Mouse (Mus musculus) midbrain, embryonic 10.5 days (tissue): ENCODE data around the gene Coq4. TPM values are rescaled to one million over a fixed set of nuclear protein-coding genes. Genes with fewer than 3 reads are reported as not detected.
"Not testable (repeated sequence)": the region's sequence is repeated elsewhere in the genome, so short reads cannot be mapped to it uniquely, and the experiment has no call there.

ENCODE experiments used
- DNase-seq: peaks from one replicate; pipeline ENCODE4 v3.0.0-alpha.2; 2017; ENCODE audit warnings: low spot score
- H3K27ac ChIP-seq: fragments of 300-500 bp; sonication (generic); replicated peaks from 2 replicates; pipeline ENCODE4 v1.5.1; 2016; ENCODE audit warnings: mild to moderate bottlenecking
- H3K27me3 ChIP-seq: fragments of 300-500 bp; sonication (generic); 2 replicates; pipeline ENCODE4 v1.6.1; 2016; ENCODE audit warnings: low read depth, mild to moderate bottlenecking; ENCODE audit not compliant: poor library complexity, severe bottlenecking
- H3K36me3 ChIP-seq: fragments of 300-500 bp; sonication (generic); 2 replicates; pipeline ENCODE4 v1.6.1; 2016; ENCODE audit warnings: mild to moderate bottlenecking, moderate library complexity
- H3K4me1 ChIP-seq: fragments of 300-500 bp; sonication (generic); 2 replicates; pipeline ENCODE4 v1.6.1; 2016
- H3K4me3 ChIP-seq: fragments of 300-500 bp; sonication (generic); 2 replicates; pipeline ENCODE4 v1.5.1; 2016; ENCODE audit warnings: mild to moderate bottlenecking, moderate library complexity
- H3K9me3 ChIP-seq: fragments of 300-500 bp; sonication (generic); replicated peaks from 2 replicates; pipeline ENCODE4 v1.6.1; 2016; ENCODE audit warnings: mild to moderate bottlenecking
- WGBS: fragments of 180-500 bp; shearing (Covaris S2); methylation state at CpG from one replicate; pipeline ENCODE4 v1.1.7; 2016; 5-methylcytosine and 5-hydroxymethylcytosine counted together
- polyA plus RNA-seq: library from polyadenylated mRNA; unstranded; fragments of >200 nt; fragmentation: Nextera tagmentation; extraction: Ambion mirVana; gene quantifications from 2 replicates; pipeline ENCODE4 v1.2.1, GENCODE M21; 2016

Coq4 gene
- polyA plus RNA-seq, 1 experiment from 2014 or later = 48.6 TPM

DNA sequence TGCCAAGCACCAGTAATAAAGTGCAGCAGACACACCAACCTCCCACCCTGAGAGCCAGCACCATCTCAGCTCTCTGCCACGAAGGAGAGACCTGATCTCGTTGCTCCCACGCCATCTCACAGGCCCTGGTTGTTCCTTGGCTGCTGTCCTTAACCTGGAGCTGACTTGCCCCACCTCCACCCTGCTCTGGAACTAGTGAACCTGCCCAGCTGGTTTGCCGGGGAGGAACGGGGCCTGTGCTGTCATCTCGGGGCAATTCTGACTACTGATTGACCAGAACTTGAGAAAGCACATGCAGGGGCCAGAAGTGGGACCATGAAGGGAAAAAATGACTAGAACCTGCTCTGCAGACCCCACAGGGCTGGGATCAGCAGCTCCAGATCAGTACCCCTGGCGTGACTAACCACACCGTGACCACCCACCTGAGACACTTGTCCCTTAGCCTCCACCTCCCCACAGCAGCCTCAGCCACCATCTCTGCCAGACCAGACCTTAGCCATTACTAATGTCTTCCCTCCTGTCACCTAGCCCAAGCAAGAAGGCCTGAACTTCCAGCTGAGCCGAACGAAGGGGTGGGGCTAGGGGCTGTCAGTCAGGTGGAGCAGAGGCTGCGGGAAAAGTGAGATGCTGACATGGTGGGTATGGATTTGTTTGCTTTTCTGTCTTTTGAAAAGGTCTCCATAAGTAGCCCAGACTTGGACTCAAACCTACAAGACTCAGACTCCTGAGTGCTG lies 19.1 kb upstream of the Coq4 start:
- no peaks in the 10 kb centered on the region for H3K9me3 ChIP-seq
- H3K4me1 ChIP-seq = no peaks in the 10 kb centered on the region
- no peak overlapping the region for H3K27ac ChIP-seq
- peaks cover 8% of the 10 kb centered on the region for H3K36me3 ChIP-seq
- no peak overlapping the region for H3K4me3 ChIP-seq
- WGBS = 75% methylated on average over 11 of the region's 11 CpGs
- no peak for DNase-seq
- no peaks in the 10 kb centered on the region for H3K27me3 ChIP-seq

DNA sequence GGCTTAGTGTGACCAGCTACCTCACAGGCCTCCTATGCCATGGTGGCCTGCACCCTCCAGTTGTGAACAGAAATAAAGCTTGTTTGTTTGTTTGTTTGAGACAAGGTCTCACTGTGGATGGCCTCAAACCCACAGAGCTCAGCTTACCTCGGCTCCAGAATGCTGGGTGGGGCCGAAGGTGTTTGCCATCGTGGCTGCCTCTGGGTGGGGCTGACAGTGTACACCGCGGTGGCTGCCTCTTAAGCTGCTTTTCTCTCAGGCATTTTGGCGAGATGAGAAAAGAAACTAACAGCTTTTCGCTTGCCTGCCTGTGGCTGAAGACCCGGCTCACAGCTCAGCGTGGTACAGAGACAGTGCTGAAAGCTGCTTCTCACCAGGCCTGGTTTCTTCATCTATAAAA lies 18.4 kb upstream of the Coq4 start:
- peaks cover 16% of the 10 kb centered on the region for H3K36me3 ChIP-seq
- H3K9me3 ChIP-seq = no peaks in the 10 kb centered on the region
- 69% methylated on average over 9 of the region's 9 CpGs for WGBS
- no peaks in the 10 kb centered on the region for H3K27me3 ChIP-seq
- H3K4me1 ChIP-seq = no peaks in the 10 kb centered on the region
- no peak overlapping the region for H3K27ac ChIP-seq
- DNase-seq = no peak
- H3K4me3 ChIP-seq = no peak overlapping the region

- Histone ChIP-seq H3K9me3 (no peaks in the 10 kb centered on the region), H3K27me3 (no peaks in the 10 kb centered on the region), H3K4me1 (no peaks in the 10 kb centered on the region), H3K4me3 (no peak overlapping the region), H3K27ac (no peak overlapping the region), H3K36me3 (peaks cover 24% of the 10 kb centered on the region)
- no peak for DNase-seq
These were observed 17.1 kb upstream of the Coq4 start for GRCm38 (mm10) chr2:29770162-29770561.

DNA sequence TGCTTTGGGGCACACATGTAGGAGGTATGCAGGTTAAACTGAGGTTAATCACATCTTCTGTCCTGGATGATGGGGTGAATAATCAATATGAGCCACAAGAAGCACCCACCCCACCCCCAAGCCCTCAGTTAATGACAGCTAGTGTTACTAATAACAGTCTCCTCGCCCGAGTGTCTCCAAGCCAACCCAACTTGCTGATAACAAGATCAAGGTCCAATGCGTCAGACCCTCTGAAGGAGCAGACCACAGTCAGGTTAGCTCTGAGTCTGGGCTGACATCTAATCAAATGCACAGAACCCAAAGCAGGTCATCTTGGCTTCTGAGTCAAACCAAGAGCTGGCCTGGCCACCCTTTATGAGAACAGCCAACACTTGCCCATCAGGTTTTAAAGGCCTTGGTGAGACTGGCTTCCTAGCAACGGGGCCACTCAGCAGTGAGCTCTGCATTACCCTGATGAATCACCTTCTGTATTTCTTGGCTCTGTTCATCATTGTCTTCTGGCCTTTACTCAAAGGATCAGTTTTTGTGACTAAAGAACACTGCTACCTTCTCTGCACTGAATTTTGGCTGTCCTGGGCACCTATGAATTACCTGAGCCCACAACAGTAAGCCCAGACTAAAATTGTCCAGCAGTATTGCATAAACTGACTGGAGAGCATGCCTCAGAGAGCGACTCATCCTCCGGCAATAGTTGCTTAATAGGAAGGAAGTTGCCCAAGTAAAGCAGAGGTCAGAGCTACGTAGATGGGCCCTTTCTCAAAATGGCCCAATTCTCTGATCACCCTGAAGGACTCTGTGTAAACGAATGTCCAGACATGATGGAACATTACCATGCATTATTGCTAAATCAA lies 15.5 kb upstream of the Coq4 start:
- Histone ChIP-seq H3K9me3 (no peaks in the 10 kb centered on the region), H3K4me1 (no peaks in the 10 kb centered on the region), H3K27me3 (no peaks in the 10 kb centered on the region), H3K4me3 (no peak overlapping the region), H3K27ac (no peak overlapping the region), H3K36me3 (peaks cover 39% of the 10 kb centered on the region)
- 90% methylated on average over 8 of the region's 8 CpGs for WGBS
- DNase-seq = no peak

DNA sequence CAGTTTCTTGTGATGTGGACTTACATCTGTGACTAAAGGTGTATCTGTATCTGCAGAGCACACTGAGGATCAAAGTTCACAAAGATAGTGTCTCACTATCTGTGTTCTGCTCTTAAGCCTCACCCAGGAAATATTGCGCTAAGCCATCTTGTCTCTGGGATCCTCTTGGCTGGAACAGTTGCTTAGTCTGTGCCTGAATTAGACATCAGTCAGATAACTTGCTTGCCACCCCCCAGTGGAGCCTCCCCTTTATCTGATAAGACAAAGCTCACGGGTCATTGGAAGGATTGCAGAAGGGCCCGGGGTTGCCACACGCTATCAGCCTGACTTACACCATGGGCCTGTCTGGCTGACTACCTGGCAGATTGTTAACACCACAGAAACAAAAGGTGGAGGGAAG lies 14.0 kb upstream of the Coq4 start:
- no peak for DNase-seq
- H3K4me1 ChIP-seq = no peaks in the 10 kb centered on the region
- WGBS = 97% methylated on average over 4 of the region's 4 CpGs
- H3K27me3 ChIP-seq = no peaks in the 10 kb centered on the region
- peaks cover 54% of the 10 kb centered on the region for H3K36me3 ChIP-seq
- no peak overlapping the region for H3K4me3 ChIP-seq
- no peaks in the 10 kb centered on the region for H3K9me3 ChIP-seq
- H3K27ac ChIP-seq = no peak overlapping the region

- H3K4me3 ChIP-seq, H3K4me1 ChIP-seq, DNase-seq, H3K27ac ChIP-seq, H3K27me3 ChIP-seq: not testable (repeated sequence)
- WGBS = 90% methylated on average over 2 of the region's 2 CpGs
- peaks cover 11% of the 10 kb centered on the region for H3K9me3 ChIP-seq
- H3K36me3 ChIP-seq = peaks cover 99% of the 10 kb centered on the region
These were observed 6.0 kb upstream of the Coq4 start for GRCm38 (mm10) chr2:29781256-29781655.

DNA sequence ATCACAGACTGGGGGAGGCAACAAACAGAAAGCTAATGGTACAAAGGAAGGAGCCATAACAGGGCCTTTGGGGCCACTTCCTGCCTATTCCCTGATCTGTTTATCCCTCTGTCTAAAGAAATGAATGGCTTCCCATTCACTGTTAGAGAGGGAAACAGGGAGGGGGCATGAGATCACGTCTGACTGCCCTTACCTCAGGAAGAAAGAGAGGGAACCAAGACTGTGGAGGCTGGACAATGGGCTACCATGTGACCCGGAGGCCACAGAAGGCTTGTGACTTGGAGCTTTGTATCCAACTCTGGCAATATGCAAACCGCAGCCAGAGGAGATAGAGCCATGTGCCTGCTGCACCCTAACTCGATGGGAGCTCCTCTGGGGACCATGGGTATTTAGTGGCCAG lies 3.0 kb upstream of the Coq4 start:
- no peak for DNase-seq

GRCm38 (mm10) chr2:29787937-29788681 lies 816 bp downstream of the Coq4 start, which contains the start of gene Trub2:
TSS of gene Trub2 (minus strand) at chr2:29788502.
- Histone ChIP-seq H3K4me1 (peaks cover 24% of the 10 kb centered on the region), H3K36me3 (peaks cover 69% of the 10 kb centered on the region), H3K27ac (peak within 1 kb of the TSS; percentile 89), H3K9me3 (no peaks in the 10 kb centered on the region), H3K27me3 (no peaks in the 10 kb centered on the region), H3K4me3 (peak within 1 kb of the TSS; percentile 91)
- WGBS = under 1% methylated on average over 45 of the region's 45 CpGs
- DNase-seq = peak; percentile 81

More for the DNA sequence above, 3.0 kb upstream of the Coq4 start:
- H3K4me3 ChIP-seq = no peak overlapping the region
- peaks cover 11% of the 10 kb centered on the region for H3K9me3 ChIP-seq
- WGBS = 83% methylated on average over 4 of the region's 4 CpGs
- H3K27ac ChIP-seq = no peak overlapping the region
- H3K27me3 ChIP-seq = no peaks in the 10 kb centered on the region
- H3K36me3 ChIP-seq = peaks cover 72% of the 10 kb centered on the region
- H3K4me1 ChIP-seq = peaks cover 21% of the 10 kb centered on the region

- Histone ChIP-seq H3K4me1 (peaks cover 22% of the 10 kb centered on the region), H3K9me3 (no peaks in the 10 kb centered on the region), H3K4me3 (no peak overlapping the region), H3K36me3 (peaks cover 74% of the 10 kb centered on the region), H3K27ac (no peak overlapping the region), H3K27me3 (no peaks in the 10 kb centered on the region)
- WGBS = 98% methylated on average over 2 of the region's 2 CpGs
- DNase-seq = no peak
These were observed 5.6 kb downstream of the Coq4 start for GRCm38 (mm10) chr2:29792772-29793487.

DNA sequence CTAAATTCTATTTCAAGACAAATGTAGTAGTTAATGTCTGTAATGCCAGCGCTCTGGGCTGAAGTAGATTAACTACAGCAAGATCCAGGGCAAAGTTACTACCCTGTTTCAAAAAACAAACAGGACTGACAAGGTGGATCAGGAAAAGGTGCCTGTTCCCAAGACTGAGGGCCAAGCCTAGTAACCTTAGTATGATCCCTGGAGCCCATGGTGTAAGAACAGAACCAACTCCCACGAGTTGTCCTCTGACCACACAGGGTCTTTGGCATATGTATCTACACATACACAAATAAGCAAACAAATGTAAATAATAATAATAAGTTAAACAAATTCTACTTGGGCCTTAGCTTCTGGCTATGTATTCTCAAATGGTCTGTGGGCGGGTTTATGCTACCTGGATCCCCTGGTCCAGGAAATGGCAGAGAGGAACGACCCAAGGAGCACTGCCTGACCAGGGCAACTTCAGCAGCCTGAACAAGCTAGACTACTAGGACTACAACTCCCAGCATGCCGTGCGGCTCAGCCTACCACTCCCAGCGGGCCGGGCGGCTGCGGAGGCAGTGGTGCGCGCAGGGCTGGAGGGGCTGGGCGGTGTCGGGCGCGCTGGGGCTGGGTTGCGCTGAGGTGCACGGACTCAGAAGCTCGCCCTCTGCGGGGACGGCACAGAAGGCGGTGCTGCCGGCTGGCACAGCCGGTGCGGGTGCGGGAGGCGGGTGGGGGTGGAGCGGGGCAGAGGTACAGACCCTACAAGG lies 15.0 kb downstream of the Coq4 start, which contains the start of gene Slc27a4:
TSS of gene Slc27a4 (plus strand) at position 560 of the 752 bp plus-strand sequence.
- Histone ChIP-seq H3K4me3 (peak within 1 kb of the TSS; percentile 98), H3K36me3 (peaks cover 35% of the 10 kb centered on the region), H3K4me1 (peaks cover 20% of the 10 kb centered on the region), H3K9me3 (no peaks in the 10 kb centered on the region), H3K27ac (peak within 1 kb of the TSS; percentile 89), H3K27me3 (no peaks in the 10 kb centered on the region)
- DNase-seq = peak; percentile 94
- 5% methylated on average over 28 of the region's 28 CpGs for WGBS

- Histone ChIP-seq H3K27ac (peak overlapping the region; percentile 89), H3K4me3 (peak overlapping the region; percentile 98), H3K36me3 (peaks cover 39% of the 10 kb centered on the region), H3K9me3 (no peaks in the 10 kb centered on the region), H3K4me1 (peaks cover 20% of the 10 kb centered on the region), H3K27me3 (no peaks in the 10 kb centered on the region)
- under 1% methylated on average over 39 of the region's 39 CpGs for WGBS
- DNase-seq = no peak
These were observed 15.5 kb downstream of the Coq4 start for GRCm38 (mm10) chr2:29802827-29803201.
